Mouse (Mus musculus) liver, postnatal 0 days (tissue): ENCODE measurements around the gene Nrg4. TPM values are rescaled to one million over a fixed set of nuclear protein-coding genes. Genes with fewer than 3 reads are reported as not detected.
A peak's percentile ranks its signal among the peaks of the same experiment; 100 is the strongest.
"Not testable (repeated sequence)": the region's sequence is repeated elsewhere in the genome, so short reads cannot be mapped to it uniquely, and the experiment has no call there.

ENCODE experiments used
- ATAC-seq: fragments of 200-750 bp; cut with Nextera tagmentation; 2 replicates; pipeline ENCODE4 v1.8.0; 2017; ENCODE audit warnings: mild to moderate bottlenecking, moderate library complexity
- DNase-seq: peaks from one replicate; pipeline ENCODE4 v3.0.0-alpha.2; 2016
- H3K27ac ChIP-seq: fragments of 300-500 bp; sonication (generic); 2 replicates; pipeline ENCODE4 v1.5.1; 2014; ENCODE audit warnings: antibody characterized with exemption, moderate library complexity, mild to moderate bottlenecking, low read depth
- H3K27me3 ChIP-seq: fragments of 300-500 bp; sonication (generic); 2 replicates; pipeline ENCODE4 v1.6.1; 2014; ENCODE audit warnings: low read length, control low read depth, mixed read lengths; ENCODE audit not compliant: insufficient read depth
- H3K36me3 ChIP-seq: fragments of 300-500 bp; sonication (generic); replicated peaks from 2 replicates; pipeline ENCODE4 v1.6.1; 2014; ENCODE audit warnings: mild to moderate bottlenecking, control low read depth, low read length, moderate library complexity, mixed read lengths; ENCODE audit not compliant: insufficient read depth
- H3K4me1 ChIP-seq: fragments of 300-500 bp; sonication (generic); 2 replicates; pipeline ENCODE4 v1.6.1; 2014; ENCODE audit warnings: antibody characterized with exemption, mild to moderate bottlenecking, control low read depth; ENCODE audit not compliant: insufficient read depth
- H3K4me2 ChIP-seq: fragments of 300-500 bp; sonication (generic); 2 replicates; pipeline ENCODE4 v1.6.1; 2014; ENCODE audit warnings: low read depth, mild to moderate bottlenecking, low read length, moderate library complexity, mixed read lengths
- H3K4me3 ChIP-seq: fragments of 300-500 bp; sonication (generic); 2 replicates; pipeline ENCODE4 v1.5.1; 2014; ENCODE audit warnings: low read depth, low read length
- H3K9ac ChIP-seq: fragments of 300-500 bp; sonication (generic); replicated peaks from 2 replicates; pipeline ENCODE4 v1.6.1; 2014; ENCODE audit warnings: mild to moderate bottlenecking, moderate library complexity
- H3K9me3 ChIP-seq: fragments of 300-500 bp; sonication (generic); 2 replicates; pipeline ENCODE4 v1.6.1; 2016; ENCODE audit warnings: mild to moderate bottlenecking, control low read depth, low read length, mixed read lengths
- CTCF ChIP-seq: sonication (generic); IDR thresholded peaks from 2 replicates; pipeline ENCODE4 v1.5.1; 2016; ENCODE audit warnings: antibody characterized with exemption, low read depth
- EP300 ChIP-seq: IDR thresholded peaks from 2 replicates; pipeline ENCODE4 v1.6.1; 2016; ENCODE audit warnings: antibody characterized with exemption, low read depth, mild to moderate bottlenecking
- WGBS: fragments of 180-500 bp; shearing (Covaris S2); extraction: QIAGEN DNeasy Blood & Tissue Kit; methylation state at CpG from one replicate; pipeline ENCODE4 v1.1.7; 2014; ENCODE audit not compliant: insufficient replicate concordance; 5-methylcytosine and 5-hydroxymethylcytosine counted together
- polyA plus RNA-seq: library from polyadenylated mRNA; unstranded; fragments of >200 nt; fragmentation: Nextera tagmentation; extraction: Ambion mirVana; gene quantifications from 2 replicates; pipeline ENCODE4 v1.2.1, GENCODE M21; 2015

The Nrg4 gene
- polyA plus RNA-seq, 1 experiment from 2014 or later, result 6.6 TPM

GRCm38 (mm10) chr9:55241863-55242685 is 84.6 kb downstream of the Nrg4 start:
- Histone ChIP-seq H3K36me3 (no peaks in the 10 kb centered on the region; the same call in 1 of the 2 replicates), H3K27me3 (no peaks in the 10 kb centered on the region), H3K27ac (no peak overlapping the region), H3K9me3 (no peaks in the 10 kb centered on the region), H3K4me2 (peak overlapping the region; percentile 59), H3K9ac (0 out of 2 replicates have a peak overlapping the region, but pooled peaks have one; percentile 9), H3K4me1 (no peaks in the 10 kb centered on the region; the same call in none of the 2 replicates), H3K4me3 (peak overlapping the region; percentile 34)
- WGBS, result 32% methylated on average over 24 of the region's 24 CpGs
- no peak for ATAC-seq
- peak; percentile 38 for DNase-seq
- TF ChIP-seq EP300 (no peak), CTCF (peak; percentile 24; the same call in 1 of the 2 replicates)

GRCm38 (mm10) chr9:55240852-55241251 is 85.8 kb downstream of the Nrg4 start:
- no peak for TF ChIP-seq EP300
- no peak for TF ChIP-seq CTCF
- DNase-seq (no peak), ATAC-seq (no peak)
- Histone ChIP-seq H3K36me3 (no peaks in the 10 kb centered on the region; the same call in 1 of the 2 replicates), H3K27ac (no peak overlapping the region), H3K9me3 (no peaks in the 10 kb centered on the region), H3K27me3 (no peaks in the 10 kb centered on the region), H3K4me1 (no peaks in the 10 kb centered on the region; the same call in none of the 2 replicates), H3K9ac (no peak overlapping the region), H3K4me2 (no peak overlapping the region), H3K4me3 (no peak overlapping the region)
- 72% methylated on average over 5 of the region's 5 CpGs for WGBS

GRCm38 (mm10) chr9:55236235-55237165 is 90.1 kb downstream of the Nrg4 start:
- no peak overlapping the region for H3K4me2 ChIP-seq
- DNase-seq (no peak), ATAC-seq (peak; percentile 84)
- H3K27me3 ChIP-seq, result no peaks in the 10 kb centered on the region
- peaks cover 3% of the 10 kb centered on the region for H3K36me3 ChIP-seq
- H3K9ac ChIP-seq, result no peak overlapping the region
- no peak overlapping the region for H3K4me3 ChIP-seq
- WGBS, result 53% methylated on average over 13 of the region's 13 CpGs
- TF ChIP-seq EP300 (no peak), CTCF (no peak)
- peak overlapping the region; percentile 29; the same call in 1 of the 2 replicates for H3K27ac ChIP-seq
- peaks cover 3% of the 10 kb centered on the region; the same call in 1 of the 2 replicates for H3K4me1 ChIP-seq
- 0 out of 2 replicates have a peak, but pooled peaks cover 2% of the 10 kb centered on the region for H3K9me3 ChIP-seq

GRCm38 (mm10) chr9:55233076-55233475 is 93.6 kb downstream of the Nrg4 start:
- H3K4me2 ChIP-seq, H3K9me3 ChIP-seq, H3K4me3 ChIP-seq, H3K9ac ChIP-seq, H3K27ac ChIP-seq, DNase-seq, ATAC-seq, H3K4me1 ChIP-seq, H3K27me3 ChIP-seq, H3K36me3 ChIP-seq: not testable (repeated sequence)
- 64% methylated on average over 11 of the region's 11 CpGs for WGBS

GRCm38 (mm10) chr9:55232586-55232985 is 94.1 kb downstream of the Nrg4 start:
- peaks cover 3% of the 10 kb centered on the region for H3K36me3 ChIP-seq
- no peak overlapping the region for H3K4me2 ChIP-seq
- TF ChIP-seq CTCF (no peak), EP300 (no peak)
- WGBS, result 84% methylated on average over 7 of the region's 7 CpGs
- peaks cover 3% of the 10 kb centered on the region; the same call in 1 of the 2 replicates for H3K4me1 ChIP-seq
- ATAC-seq (no peak), DNase-seq (no peak)
- H3K4me3 ChIP-seq, result no peak overlapping the region
- no peak overlapping the region for H3K9ac ChIP-seq
- no peak overlapping the region for H3K27ac ChIP-seq
- no peaks in the 10 kb centered on the region for H3K27me3 ChIP-seq
- 0 out of 2 replicates have a peak, but pooled peaks cover 2% of the 10 kb centered on the region for H3K9me3 ChIP-seq

GRCm38 (mm10) chr9:55232110-55232509 is 94.5 kb downstream of the Nrg4 start:
- no peak for TF ChIP-seq EP300
- no peak for TF ChIP-seq CTCF
- WGBS, result 60% methylated on average over 5 of the region's 5 CpGs
- peaks cover 3% of the 10 kb centered on the region for H3K36me3 ChIP-seq
- no peak overlapping the region for H3K9ac ChIP-seq
- H3K9me3 ChIP-seq, result 0 out of 2 replicates have a peak, but pooled peaks cover 2% of the 10 kb centered on the region
- no peak overlapping the region for H3K27ac ChIP-seq
- ATAC-seq, result no peak
- peaks cover 3% of the 10 kb centered on the region; the same call in 1 of the 2 replicates for H3K4me1 ChIP-seq
- DNase-seq, result no peak
- no peak overlapping the region for H3K4me3 ChIP-seq
- no peaks in the 10 kb centered on the region for H3K27me3 ChIP-seq
- no peak overlapping the region for H3K4me2 ChIP-seq
